Mouse (Mus musculus): ENCODE data around the gene Tgfbr2.

Tgfbr2 gene

DNA sequence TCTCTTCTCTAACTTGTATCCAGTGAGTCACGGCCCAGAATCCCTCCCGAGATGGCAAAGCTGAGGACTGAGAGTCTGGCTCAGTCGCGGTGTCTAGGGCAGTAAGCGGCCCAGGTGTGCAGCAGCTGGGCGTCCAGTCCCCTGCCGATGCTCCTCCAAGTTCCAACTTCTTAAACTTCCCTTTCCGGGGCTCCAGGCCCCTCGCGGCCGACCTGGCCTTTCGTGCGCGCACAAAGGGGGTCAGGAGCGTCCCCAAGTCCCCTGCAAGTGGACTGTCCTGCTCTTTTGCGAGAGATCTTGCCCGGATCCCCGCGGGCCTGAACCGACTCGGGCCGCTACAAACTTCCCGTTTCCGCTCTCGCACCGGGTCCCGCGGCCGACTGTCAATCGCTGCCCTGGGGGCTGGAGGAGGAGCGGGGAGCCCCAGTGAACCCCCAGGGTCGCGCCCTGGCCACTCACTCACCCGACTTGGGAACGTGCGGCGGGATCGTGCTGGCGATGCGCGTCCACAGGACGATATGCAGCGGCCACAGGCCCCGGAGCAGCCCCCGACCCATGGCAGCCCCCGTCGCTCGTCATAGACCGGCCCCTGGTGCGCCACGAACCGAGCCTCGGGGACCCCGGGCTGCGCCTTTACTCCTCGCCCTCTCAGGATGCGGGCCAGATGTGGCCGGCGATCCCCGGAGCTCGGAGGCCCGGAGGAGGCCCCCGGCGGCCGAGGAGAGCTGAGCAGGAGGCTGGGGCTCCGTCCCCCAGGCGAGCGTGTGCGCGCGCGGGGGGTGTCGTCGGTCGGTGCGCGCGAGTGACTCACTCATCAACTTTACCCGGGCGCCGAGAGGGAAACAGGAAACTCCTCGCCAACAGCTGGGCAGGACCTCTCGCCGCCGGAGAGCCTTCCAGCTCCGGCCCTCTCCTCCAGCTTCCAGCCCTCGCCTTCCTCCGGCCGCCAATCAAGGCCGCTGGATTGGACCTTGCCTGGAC is at the start of gene Tgfbr2:
Gene Tgfbr2 (minus strand): TSS at position 880 of the 981 bp plus-strand sequence.
- peak; percentile 94 for DNase-seq

DNA sequence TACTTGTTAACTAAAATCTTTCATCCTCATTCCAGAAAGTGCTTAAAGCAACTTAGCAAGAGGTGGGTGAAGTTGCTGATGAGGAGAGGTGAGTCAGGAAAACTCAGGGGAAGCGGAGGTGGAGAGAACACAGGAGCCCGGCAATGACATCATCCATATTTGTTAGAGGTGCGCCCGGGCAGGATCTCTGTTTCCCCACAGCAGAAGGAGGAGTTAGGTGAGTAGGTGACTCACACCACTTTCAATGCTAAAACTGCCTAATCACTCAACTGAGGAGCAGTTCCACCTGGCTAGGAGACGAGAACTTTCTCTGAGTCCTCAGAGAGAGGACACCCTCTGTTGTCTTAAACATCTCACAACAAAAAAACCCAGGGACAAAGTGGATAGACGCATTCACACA is 48.2 kb upstream of the Tgfbr2 start:
- DNase-seq, result peak; percentile 87

DNA sequence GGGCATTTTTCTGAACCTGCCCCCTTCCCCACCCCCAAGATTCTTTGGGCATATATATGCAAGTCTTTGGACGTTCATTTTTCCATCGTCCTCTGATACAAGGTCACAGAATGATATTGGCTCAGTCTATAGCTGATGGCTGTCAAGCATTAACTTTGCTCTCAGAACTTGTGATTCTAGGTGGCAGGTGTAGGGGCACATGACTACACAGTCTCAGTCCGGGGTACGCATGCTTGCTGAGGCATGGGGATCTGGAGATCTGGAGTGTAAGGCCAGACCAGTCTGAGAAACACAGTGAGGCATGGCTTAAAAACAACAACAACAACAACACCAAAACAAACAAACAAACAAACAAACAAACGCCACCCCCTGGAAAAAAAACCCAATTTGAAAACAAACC is 47.5 kb upstream of the Tgfbr2 start:
- DNase-seq, result no peak

DNA sequence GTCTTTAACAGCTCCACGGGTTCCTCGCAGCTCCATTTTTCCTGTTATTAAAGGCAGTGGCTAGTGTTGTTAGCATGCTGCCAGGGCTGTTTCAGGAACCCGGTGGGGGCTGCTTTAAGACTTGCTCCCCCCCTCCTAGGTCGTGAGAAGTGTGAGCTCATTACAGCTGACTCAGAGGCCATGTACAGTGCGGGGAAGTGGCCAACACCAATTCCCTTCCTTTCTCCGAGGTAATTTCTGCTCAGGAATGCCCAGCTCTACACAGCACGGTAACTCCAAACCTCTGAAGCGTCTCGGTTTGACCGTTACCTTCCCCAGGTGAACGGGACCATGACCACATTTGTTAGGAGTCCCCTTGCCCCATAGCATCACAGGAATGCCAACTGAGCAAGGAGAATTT is 46.8 kb upstream of the Tgfbr2 start:
- no peak for DNase-seq

DNA sequence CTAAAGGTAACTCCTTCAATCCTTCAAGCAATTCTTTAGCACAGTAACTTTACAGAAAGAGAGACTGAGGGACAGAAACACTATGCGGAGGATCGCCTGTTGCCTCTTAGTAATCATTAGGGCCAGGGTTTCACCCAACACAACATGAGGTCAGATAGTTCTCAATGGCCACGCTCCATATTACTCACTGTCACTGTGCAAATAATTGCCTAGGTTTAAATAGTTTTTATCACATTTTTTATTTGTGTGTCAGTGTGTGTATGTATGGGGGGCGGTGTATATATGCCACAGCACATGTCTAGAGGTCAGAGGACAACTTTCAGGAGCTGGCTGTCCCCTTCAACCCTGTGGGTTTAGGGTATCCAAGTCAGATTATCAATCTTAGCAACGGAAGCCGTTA is 46.4 kb upstream of the Tgfbr2 start:
- DNase-seq, result no peak

DNA sequence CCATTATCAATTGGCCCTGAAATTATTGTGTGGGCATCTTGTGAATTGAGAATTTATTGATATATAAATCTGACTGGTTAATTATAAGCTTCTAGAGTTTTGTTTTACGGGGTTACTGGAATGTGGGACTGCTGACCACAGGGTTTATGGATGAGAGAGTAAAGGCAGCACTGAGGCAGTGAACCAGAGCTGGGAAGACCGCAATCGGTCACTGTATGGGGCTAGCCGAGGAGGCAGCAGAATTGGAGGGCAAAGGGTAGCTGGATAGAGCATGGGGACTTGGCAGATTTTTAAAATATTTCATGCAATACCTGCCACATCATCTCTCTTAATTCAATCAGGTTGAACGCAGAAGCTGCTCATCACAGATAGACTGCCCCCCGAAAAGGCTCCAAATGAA is 45.5 kb upstream of the Tgfbr2 start:
- DNase-seq, result no peak

DNA sequence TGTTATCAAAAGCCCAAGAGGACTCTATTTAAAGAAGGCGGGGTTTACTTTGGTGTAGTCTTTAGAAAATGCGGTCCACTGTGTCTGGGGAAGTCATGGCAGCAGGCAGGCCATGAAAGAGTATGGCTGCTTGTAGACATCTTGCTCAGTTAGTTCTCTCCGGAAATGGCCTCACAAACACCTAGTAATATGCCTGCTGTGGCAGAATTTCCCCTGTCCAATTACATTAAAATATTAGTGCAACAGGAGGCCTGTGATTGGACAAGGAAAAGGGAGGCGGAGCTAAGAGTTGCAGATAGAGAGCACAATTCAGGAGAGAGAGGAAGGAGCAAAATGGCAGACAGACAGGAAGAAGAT is 45.0 kb upstream of the Tgfbr2 start:
- no peak for DNase-seq

DNA sequence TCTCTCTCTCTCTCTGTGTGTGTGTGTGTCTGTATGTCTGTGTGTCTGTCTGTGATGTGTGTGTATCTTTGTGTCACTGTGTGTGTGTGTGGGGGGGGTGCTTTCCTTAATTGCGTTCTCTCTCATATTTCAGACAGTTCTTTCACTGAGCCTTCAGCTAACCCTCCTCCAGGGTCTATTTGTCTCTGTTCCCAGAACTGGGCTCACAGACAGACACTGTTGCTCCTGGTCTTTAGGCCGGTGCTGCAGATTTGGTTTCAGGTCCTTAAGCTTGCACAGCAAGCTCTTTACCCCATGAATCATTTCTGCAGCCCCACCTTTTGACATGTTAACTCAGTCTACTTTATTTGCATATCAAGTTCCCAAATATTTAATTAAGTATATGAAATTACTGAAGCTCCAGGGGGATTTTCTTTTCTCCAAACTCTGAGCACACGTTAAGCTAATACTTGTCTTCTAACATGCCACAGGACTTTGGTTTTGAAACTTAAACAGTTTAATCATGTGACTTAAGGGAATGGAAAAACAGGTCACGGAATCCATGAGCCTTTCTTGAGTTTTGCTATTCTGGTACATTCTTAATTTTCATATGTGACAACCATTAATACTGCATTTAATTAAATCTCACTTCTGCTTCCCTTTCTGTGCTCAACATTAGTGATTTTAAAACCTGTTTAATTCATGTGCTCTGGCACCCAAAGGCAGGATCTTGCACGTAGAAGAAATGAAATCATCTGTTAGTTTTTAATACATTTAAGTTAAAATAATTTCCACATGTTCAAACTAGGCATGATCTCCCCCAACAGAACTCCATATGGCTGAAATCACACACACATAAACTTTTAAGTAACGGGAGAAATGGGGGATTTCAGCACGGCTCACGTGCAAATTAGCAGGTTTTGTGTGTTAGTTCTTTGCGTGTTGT is 44.3 kb upstream of the Tgfbr2 start:
- no peak for DNase-seq

DNA sequence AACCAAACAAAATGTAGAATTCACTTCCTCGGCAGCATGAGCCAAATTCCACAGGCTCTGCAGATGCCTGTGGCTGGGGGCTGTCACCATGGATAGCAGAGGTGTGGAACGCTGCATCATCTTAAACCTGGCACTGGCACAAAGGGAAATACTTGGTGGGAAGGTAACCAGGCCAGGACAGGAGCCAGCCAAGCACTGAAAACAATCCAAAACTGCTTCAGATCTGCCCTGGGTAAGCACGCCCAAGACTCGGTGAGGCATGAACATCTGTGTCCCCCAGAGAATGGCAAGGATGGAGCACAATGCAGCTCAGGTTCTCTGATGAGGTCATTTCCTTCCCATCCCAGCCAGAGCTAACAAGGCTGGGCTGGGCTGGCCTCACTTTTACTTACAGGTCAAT is 43.6 kb upstream of the Tgfbr2 start:
- DNase-seq, result peak; percentile 47

DNA sequence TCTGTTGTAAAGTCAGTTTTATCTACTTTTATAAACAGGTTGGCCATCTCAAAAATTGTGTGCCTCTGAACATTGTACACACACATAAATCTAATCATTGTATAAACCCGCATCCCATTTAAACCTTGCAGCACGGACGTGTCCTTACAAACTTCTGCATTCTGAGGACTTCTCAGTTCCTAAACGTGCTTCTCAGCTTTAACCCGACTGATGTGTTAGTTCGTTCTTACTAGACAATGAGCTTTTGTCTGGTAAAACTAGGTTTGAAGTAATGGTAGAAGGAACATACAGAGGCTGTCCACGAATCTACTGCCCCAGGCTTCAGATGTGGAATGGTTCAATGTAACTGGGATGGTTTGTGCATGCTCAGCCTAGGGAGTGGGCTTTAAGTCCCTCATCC is 41.9 kb upstream of the Tgfbr2 start:
- DNase-seq, result no peak

DNA sequence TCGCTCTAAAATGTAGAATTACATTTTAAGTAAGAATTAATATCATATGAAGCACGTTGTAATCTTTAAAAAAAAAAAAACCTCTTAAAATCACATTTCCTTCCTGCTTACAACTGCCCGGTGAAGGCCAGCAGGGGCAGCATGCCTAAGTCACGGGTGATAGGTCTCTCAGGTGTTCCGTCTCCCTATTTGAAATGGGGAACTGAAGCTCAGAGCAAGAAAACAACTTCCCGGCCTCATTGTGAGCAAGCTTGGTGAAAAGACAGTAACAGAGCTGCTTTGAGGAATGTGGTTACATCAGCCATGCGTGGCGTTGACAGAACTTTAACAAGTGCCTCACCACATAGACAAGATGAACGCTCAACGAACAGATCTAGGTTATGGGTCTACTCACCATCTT is 41.5 kb upstream of the Tgfbr2 start:
- peak; percentile 52 for DNase-seq

DNA sequence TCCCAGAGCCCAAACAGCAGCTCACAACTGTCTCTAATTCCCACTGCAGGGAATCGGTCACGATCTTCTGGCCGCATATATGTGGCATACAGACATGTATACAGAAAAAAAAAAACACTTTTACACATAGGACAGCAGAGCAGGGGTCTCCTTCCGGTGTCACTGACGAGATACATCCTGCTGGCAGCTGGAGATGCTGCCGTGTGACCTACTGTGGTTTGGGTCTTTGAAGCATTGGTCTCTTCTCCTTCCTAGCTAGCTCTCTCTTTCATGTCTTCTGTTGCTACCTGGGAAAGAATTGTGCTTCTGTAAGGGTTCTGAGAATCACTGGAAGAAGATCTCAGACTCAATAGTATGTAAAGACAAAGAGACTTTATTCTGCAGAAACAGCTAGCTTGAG is 39.1 kb upstream of the Tgfbr2 start:
- no peak for DNase-seq

DNA sequence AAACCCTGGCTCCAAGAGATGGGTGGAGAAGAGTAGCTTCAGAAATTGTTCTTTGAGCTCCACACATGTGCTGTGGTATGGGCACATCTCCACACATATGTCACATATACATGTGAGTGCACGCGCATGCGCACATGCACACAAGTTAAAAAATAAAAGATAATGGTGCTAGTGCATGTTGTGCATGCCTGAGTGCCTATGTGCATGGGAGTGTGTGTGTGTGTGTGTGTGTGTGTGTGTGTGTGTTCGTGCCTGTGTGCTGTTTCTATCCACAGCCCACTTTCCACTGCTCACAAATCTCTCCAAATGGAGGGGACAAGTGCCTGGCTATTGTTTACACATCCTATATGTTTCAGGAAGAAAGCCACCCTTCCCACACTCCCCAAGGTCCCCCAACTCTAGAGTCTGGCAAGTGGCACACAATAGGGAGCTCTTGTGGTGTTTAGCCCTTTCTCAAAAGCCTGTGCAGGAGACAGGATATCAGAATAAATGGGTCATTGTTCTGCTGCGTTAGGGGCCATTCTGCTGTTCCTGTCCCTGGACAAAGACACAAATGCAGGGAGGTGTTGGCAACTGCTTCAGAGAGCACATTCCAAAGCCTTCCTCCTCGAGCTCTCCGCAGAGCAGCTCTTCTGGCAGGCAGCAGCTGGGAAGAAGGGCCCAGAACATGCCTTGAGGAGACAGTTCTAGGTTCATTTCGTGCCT is 37.9 kb upstream of the Tgfbr2 start:
- peak; percentile 44 for DNase-seq

DNA sequence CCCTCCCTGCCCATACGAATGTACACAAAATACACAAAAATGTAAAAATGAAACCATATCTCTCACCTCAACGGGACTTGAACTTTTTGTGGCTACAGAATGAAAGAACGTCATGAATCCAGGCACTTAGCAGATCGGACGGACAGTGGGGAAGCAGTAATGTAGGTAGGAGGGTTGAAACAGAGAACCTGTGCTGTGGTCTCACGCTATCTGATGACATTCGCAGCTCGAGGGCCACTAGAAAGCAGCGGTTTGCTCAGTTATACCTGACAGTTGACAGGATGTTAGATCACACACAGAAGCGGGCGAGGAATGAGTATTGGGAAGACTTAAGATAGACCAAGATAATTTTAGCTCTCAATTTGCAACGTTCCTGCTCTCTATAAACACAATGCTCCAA is 36.9 kb upstream of the Tgfbr2 start:
- no peak for DNase-seq

DNA sequence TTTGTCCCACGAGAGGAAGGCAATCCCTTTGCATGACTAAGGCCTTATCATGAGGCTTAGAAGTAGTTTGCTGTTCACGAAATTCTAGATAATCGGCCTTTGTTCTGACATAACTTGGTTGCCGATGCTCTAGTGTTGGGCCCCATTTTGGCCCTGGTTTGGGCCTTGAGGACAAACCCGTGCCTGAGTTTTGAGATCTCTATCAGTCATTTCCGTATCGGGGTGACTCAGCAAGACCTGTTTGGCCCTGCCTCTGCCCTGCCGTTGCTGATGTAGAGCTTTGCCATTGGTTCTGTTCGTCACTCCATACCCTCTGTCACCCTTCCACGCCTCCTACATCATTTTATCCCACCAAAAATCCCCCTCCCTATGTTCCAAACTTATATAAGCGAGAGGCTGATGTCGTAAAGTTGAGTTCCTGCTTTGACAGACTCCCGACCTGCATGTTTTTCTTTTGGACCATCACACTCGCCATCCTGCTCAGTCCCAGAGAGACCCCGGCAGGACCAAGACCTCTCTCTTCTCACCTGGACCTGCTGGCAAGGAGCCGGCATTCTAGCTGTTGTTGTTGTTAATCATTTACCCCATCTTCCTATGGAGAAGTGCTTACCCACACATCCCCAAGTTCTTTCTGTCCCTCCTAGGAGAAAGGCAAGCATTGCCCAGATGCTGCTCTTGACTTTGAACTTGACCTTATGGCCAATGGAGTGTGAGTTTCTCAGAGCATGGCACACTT is 33.2 kb upstream of the Tgfbr2 start:
- DNase-seq, result no peak

DNA sequence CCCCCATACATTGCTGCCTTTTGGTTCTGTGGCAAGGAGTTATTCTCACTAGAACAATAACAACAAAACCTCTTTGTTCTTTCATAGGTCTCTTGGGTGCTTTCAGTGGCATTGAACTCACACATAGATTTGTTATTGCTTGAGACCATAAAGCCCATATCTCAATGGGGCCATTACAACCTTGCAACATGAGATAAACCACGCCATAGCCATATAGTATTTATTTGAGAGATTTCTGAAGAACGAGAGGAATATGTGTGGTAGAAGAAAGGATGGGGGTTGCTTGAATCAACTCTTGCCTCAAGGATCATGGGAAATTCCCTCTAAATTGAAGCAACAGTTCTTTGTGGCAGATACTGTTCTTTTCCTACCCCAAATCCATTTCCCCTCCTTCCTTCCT is 31.7 kb upstream of the Tgfbr2 start:
- DNase-seq, result no peak

DNA sequence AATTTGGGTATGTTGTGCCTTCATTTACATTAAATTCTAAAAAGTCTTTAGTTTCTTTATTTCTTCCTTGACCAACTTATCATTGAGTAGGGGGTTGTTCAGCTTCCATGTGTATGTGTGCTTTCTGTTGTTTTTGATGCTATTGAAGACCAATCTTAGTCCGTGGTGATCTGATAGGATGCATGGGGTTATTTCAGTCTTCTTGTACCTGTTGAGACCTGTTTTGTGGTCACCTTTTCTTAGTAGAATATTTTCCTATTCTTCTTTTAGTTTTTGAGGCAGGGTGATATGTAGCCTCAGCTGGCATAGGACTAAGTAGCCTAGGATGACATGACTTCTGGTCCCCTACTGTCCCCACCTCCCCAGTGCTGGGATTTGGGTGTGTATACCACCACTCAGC is 28.5 kb upstream of the Tgfbr2 start:
- no peak for DNase-seq

DNA sequence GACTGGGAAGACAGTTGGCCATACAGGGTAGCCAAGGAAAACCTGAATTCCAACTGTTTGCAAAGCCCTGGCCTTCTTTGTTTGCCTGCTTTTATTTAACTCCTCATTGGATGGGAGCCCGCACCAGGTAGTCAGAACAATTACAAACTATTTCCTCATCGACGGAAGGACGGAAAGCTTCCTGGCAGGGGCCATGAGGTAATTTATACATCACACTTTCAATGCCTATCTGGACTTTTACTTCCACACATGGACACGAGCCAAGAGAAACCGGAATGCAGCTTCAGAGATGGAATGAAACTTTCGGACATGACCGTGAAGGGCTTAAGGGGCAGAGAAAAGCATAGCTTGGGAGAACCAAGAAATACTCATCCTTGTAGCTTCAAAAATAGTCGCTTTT is 24.0 kb upstream of the Tgfbr2 start:
- no peak for DNase-seq

DNA sequence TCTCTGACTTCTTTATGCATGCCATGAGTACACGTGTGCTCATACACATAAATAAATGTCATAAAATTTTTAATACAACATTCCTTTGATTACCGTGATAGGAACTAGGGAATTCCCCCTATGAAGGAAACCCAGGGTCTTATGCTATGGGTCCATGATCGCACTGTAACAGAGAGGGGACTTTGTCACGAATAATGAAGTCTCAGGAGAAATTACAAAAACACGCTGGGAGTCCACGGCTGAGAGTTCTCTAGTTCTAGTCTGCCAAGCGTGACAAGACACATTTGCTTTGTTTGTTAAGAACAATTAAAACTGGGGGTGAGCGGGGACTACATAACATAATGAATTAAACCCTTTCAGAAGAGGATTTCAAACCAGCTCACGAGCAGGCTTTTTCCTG is 23.3 kb upstream of the Tgfbr2 start:
- DNase-seq, result no peak

DNA sequence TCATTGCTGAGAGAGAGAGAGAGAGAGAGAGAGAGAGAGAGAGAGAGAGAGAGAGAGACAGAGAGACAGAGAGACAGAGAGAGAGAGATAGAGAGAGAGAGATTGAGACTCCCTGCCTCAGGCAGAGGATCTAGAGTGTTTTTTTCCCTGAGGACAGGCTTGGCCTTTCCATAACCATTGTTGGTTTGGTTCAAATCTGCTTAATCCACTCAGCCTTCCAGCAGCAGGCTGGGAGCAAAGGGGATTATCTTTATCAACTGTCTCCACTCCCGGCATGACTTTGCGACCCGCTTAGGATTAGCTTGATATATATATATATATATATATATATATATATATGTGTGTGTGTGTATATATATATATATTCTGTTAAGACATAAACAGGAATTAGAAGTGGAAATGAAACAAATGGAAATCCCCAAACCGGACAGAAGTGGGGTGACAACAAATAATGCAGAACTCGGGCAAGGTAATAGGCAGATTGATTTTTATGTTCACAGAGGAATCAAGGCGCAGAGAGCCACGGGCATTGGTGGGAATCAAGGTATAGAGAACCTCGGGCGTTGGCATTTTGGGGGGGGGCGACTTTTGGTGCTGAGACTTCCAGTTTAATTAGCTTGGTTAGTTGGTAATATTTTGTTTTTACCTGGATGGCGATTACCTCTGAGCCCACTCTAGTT is 22.5 kb upstream of the Tgfbr2 start:
- no peak for DNase-seq

DNA sequence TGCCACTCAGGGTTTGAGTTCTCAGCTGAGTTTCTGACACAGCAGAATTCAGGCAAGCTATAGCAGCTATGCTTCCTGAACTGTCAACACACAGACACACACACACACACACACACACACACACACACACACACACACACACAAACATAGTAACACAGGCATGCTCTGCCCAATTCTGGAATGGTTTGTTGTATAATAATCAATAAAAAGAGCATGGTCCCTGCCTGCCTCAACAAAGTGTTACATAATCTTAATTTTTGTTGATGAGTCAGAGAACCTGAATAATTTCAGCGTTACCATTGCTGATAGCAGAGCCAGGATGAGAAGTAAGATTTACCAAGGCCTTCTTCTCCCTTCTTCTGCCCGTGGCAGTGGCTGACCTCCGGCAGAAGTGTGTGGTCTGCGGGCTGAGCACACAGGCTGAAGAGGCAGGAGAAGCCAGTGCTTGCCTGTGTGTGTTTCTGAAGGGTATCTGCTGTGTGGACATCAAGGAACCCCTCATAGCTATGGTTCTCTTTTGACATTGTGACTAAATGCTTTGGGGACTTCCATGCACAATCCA is 18.8 kb upstream of the Tgfbr2 start:
- no peak for DNase-seq

DNA sequence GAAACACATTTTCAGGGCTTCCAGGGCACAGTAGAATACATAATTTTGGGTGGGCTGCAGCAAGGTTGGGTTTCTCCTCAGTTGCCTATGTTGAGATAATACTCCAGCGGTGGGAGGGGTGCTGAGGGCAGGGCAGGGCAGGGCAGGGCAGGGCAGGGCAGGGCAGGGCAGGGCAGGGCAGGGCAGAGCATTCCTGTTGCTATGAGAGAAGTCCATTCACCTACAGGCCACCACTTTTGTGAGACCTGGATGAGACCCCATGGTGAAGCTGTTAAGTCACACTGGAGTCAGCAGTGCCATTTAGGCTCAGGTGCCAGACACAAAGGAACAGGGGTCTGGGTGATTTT is 18.3 kb upstream of the Tgfbr2 start:
- no peak for DNase-seq

Measured in lung, postnatal 36 days (tissue).